Mouse (Mus musculus): ENCODE measurements around the gene Gipr.

DNA sequence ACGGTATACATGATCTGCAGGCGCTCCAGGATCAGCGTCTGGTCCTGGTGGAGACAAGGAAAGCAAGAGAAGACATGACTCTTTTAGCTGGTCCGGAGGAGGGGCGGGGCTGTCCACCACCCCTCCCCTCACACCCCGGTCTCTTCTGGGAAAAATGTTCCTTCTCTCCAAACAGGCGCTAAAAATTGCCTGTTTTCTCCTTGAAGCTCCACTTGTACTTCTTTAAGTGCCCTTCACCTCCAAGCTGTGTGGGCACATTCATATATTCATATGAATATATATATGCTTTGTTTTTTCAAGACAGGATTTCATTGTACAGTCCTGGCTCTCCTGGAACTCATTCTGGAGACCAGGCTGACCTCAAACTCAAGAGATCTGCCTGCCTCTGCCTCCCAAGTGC, 3.0 kb downstream of the Gipr start:
- TF ChIP-seq USF1 (IDR thresholded peaks at IDR 0.05; ENCODE audit: low read depth) (no peak), CEBPB (IDR thresholded peaks at IDR 0.05; ENCODE audit: low read depth) (no peak), CTCF (IDR thresholded peaks at IDR 0.05; ENCODE audit: control insufficient read depth, insufficient read depth, insufficient read length) (no peak)

Data from C2C12 (cell line).